Mouse (Mus musculus): ENCODE measurements at regions not wholly inside any gene's neighbourhood (a gene's known extent, or its start where the extent isn't known, plus 50 kb on each side); places are given as distances from the start of the nearest gene placed in this dataset.

GRCm38 (mm10) chr11:17734519-17734918 lies 219.2 kb downstream of the Etaa1 start:
- in situ Hi-C loops (cut with MseI, MboI) = no loop called here

- in situ Hi-C loops (cut with MseI, MboI) = no loop called here
Observed at GRCm38 (mm10) chr11:17738879-17739278, 214.8 kb downstream of the Etaa1 start.

GRCm38 (mm10) chr11:17743821-17744220 lies 209.9 kb downstream of the Etaa1 start:
- in situ Hi-C loops (cut with MseI, MboI) = no loop called here

- in situ Hi-C loops (cut with MseI, MboI) = no loop called here
Observed at GRCm38 (mm10) chr11:17750345-17750744, 203.3 kb downstream of the Etaa1 start.

- in situ Hi-C loops (cut with MseI, MboI) = no loop called here
Observed at GRCm38 (mm10) chr11:17759224-17759623, 194.5 kb downstream of the Etaa1 start.

- in situ Hi-C loops (cut with MseI, MboI) = no loop called here
Observed at GRCm38 (mm10) chr11:17763411-17763810, 190.3 kb downstream of the Etaa1 start.

GRCm38 (mm10) chr11:17764146-17764545 lies 189.5 kb downstream of the Etaa1 start:
- in situ Hi-C loops (cut with MseI, MboI) = no loop called here

- in situ Hi-C loops (cut with MseI, MboI) = no loop called here
Observed at GRCm38 (mm10) chr11:17768345-17768759, 185.3 kb downstream of the Etaa1 start.

GRCm38 (mm10) chr11:17768837-17769466 lies 184.7 kb downstream of the Etaa1 start:
- in situ Hi-C loops (cut with MseI, MboI) = no loop called here

- in situ Hi-C loops (cut with MseI, MboI) = no loop called here
Observed at GRCm38 (mm10) chr11:17797632-17798031, 156.0 kb downstream of the Etaa1 start.

GRCm38 (mm10) chr11:17807851-17808250 lies 145.8 kb downstream of the Etaa1 start:
- in situ Hi-C loops (cut with MseI, MboI) = no loop called here

- in situ Hi-C loops (cut with MseI, MboI) = no loop called here
Observed at GRCm38 (mm10) chr11:17811829-17812559, 141.7 kb downstream of the Etaa1 start.

- in situ Hi-C loops (cut with MseI, MboI) = no loop called here
Observed at GRCm38 (mm10) chr11:17842642-17843041, 111.0 kb downstream of the Etaa1 start.

GRCm38 (mm10) chr11:17852405-17852804 lies 101.3 kb downstream of the Etaa1 start:
- in situ Hi-C loops (cut with MseI, MboI) = no loop called here

- in situ Hi-C loops (cut with MseI, MboI) = no loop called here
Observed at GRCm38 (mm10) chr11:17853246-17853804, 100.3 kb downstream of the Etaa1 start.

GRCm38 (mm10) chr11:17853832-17854231 lies 99.8 kb downstream of the Etaa1 start:
- in situ Hi-C loops (cut with MseI, MboI) = no loop called here

GRCm38 (mm10) chr11:17859364-17860131 lies 94.1 kb downstream of the Etaa1 start:
- in situ Hi-C loops (cut with MseI, MboI) = no loop called here

GRCm38 (mm10) chr11:17864833-17865397 lies 88.8 kb downstream of the Etaa1 start:
- in situ Hi-C loops (cut with MseI, MboI) = no loop called here

GRCm38 (mm10) chr11:17870690-17871089 lies 83.0 kb downstream of the Etaa1 start:
- in situ Hi-C loops (cut with MseI, MboI) = no loop called here

- in situ Hi-C loops (cut with MseI, MboI) = no loop called here
Observed at GRCm38 (mm10) chr11:17871920-17872319, 81.8 kb downstream of the Etaa1 start.

- in situ Hi-C loops (cut with MseI, MboI) = no loop called here
Observed at GRCm38 (mm10) chr11:17883276-17883675, 70.4 kb downstream of the Etaa1 start.

Data from mouse trophoblast stem cell (cell line).